Mouse (Mus musculus) T-helper 1 cell (primary cell): ENCODE results near the gene Rexo5.

Experiments used
- in situ Hi-C: fragments of 300-600 bp; cut with MboI, MseI; formaldehyde crosslinking; loops from one replicate; pipeline ENCODE4 v1.15.1; 2025; ENCODE audit warnings: high pct_unique_total_duplicates

Gene Rexo5

DNA sequence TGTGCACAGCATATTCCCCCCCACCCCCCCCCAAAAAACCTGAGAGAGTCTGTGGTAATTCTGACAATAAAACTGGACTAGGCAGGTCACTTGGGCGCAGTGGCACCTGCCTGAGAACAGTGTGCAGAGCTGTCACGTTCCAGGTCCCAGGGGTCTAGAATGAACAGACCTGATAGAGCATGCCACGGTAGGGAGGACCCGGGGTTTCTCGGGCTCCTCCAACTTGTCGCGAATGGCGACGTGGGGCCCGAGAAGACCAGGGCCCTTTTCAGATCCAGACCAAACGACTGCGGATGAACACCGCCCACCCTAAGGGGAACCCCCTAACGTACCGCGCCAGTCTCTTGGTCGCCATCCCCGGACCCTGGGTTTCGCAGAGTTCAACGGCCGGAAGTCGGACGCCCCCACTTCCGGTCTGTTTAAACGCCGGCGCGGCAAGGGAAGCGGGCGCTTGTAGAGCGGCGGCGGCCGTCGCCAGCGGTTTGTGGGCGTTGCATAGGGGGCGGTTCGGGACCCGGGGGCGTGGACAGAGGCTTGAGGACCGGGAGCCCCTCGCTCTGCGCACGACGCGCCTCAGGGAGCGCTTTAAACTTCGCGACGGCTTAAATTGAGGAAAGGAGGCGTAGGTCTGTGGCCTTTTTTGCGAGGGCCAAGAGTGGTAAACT is at the start of gene Rexo5, which contains the start of gene Eri2:
Gene Rexo5, plus strand, starts transcription at position 421 of the 665 bp plus-strand sequence.
Gene Eri2, minus strand, starts transcription at position 473 of the 665 bp plus-strand sequence.
- in situ Hi-C loops: no loop called here

DNA sequence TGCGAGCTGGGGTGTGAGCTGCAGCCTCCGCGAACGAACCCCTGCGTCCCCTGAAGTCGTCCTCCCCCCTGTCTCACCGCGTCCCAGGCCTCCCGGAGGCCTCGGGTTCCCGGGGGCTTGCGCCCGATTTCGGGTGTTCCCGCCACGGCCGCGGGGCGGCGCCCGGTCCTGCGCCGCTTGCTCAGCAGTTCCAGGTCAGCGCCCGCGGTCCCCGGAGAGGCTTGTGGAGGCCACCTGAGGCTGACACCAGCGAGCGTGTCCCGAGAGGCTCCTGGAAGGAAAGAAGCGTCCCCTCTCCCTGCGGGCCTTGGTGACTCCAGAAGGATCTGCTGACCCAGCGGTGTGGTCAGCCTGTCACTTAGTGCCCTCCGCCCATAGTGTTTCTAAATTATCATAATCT is 49.5 kb upstream of the Rexo5 start:
- in situ Hi-C loops: no loop called here

DNA sequence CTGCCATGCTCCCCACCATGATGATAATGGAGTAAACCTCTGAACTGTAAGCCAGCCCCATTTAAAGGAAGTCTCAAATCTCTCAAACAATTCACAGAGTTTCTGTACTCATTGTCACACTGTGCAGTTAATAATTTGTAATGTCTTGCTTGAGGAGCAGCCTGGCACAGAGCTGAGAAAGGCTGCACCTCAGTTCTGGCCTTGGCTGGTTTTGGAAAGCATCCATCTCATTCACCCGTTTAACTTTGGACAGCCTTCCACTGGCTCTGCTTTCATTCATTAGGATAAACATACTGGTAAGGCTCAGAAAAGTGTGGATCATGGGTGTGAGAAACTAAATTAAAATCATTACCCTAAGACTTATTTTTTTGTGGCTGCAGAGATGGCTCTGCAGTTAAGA is 47.9 kb upstream of the Rexo5 start:
- in situ Hi-C loops: no loop called here

DNA sequence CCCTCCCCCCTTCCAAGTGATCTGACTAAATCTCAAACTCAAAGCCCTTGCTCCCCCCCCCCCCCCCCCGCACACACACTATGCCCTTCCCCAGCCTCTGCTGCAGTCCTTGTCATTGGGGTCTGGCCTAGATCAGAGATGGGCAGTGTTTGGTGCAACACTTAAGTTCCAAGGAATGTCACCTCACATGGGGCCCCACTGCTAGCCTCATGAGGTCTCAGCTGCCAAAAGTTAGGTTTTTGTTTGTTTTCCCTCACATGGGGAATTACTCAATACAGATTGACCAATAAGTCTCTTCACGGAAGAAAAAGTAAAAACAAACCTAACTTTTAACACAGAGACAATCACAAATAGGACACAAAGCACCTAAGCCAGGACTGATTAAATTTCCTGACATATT is 45.0 kb upstream of the Rexo5 start:
- in situ Hi-C loops: no loop called here

DNA sequence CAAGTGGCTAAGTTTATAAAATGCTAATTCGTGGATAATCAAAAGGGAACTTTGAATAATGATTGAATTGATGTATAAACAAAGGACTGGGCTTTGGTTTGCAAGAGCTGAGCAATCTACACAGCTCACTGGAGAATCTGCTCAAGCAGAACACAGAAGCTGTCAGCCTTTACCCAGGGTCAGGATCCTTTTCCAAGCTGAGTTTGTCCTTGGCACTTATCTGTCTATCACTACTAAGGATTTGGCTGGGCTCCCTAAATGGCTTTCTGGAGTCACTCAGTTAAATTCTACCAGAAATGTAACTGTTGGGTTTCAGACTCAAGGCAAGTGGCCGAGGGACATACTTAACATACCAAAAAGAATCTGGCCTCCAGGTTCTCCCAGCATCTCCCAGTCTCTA is 43.9 kb upstream of the Rexo5 start:
- in situ Hi-C loops: no loop called here

DNA sequence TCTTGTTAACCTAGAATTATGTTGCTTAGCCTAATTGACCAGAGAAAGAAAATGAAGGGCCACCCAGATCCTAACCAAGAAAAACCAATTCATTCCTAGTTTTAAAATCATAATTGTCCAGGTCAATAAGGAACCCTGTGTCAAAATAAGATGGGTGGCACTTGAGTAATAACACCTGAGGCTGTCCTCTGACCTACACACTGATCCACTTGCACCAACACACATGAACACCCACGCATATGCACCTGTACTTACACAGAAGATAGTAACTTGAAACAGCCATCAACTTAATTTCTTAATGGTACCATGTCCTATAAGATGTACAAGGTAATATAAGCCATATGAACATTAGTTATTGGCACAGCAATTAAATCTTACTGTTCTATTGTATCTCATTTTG is 40.1 kb upstream of the Rexo5 start:
- in situ Hi-C loops: no loop called here

- in situ Hi-C loops: no loop called here
These were observed 33.3 kb upstream of the Rexo5 start, which contains the start of gene Acsm3 for GRCm38 (mm10) chr7:119760527-119760951. Acsm3 (plus strand) TSS chr7:119760923.

DNA sequence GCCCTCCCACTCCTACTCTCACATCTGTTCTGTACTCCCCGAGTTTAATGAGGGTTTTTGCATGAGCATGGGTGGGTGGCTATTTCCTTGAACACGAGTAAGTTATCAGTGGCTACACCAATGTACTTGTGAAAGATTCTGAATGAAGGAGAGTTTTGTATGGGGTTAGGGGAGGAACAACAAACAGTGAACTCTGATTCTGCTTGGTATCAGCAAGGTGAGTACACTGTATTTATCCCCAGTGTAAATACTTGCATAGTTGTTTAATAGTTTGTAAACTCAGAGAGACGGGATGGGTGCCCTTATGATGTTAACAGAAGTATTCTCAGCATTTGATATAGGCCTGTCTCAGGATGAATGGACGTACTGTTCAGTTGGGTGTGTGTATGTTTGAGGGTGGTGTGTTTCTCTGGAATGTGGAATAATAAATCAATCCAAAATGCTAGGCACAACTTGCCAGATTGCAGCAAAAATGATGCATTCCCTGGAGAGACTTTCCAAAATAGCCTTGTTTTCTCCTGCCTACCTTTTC is 31.6 kb upstream of the Rexo5 start:
- in situ Hi-C loops: no loop called here

DNA sequence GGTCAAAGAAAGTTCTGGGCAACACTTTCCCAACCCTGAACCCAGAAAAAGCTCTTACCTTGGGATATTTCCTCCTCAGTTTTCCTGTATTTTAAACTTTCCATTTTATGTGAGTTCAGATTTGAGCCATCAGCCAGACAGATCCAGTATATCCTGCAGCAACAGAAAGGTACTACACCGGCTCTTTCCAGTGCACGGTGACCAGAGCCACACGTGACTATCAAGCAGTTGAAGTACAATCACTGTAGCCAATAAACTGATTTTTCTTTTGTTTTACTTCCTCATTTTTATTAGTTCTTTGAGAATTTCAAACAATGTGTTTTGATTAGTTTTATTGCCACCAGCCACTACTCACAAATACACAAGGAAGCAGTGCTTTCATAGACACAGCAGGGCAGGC is 29.4 kb upstream of the Rexo5 start:
- in situ Hi-C loops: no loop called here

- in situ Hi-C loops: no loop called here
These were observed 26.8 kb upstream of the Rexo5 start for GRCm38 (mm10) chr7:119766996-119767395.

DNA sequence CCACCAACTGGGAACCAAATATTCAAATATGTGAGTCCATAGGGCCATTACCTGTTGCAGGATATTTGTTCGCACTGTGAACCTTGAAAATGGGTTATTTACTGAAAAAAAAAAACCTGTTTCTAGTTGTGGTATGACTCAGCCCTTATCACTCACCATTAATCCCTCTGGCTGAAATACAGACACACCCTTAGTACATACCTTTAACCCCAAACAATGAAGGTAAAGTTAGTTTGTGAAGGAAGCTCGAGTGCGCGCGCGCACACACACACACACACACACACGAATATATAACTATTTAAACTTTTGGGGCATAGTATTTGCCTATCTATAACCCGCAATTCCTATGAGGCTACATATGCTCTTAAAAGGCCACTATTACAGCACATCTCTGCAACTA is 23.9 kb upstream of the Rexo5 start:
- in situ Hi-C loops: no loop called here

GRCm38 (mm10) chr7:119783453-119783852 is 10.4 kb upstream of the Rexo5 start:
- in situ Hi-C loops: no loop called here

DNA sequence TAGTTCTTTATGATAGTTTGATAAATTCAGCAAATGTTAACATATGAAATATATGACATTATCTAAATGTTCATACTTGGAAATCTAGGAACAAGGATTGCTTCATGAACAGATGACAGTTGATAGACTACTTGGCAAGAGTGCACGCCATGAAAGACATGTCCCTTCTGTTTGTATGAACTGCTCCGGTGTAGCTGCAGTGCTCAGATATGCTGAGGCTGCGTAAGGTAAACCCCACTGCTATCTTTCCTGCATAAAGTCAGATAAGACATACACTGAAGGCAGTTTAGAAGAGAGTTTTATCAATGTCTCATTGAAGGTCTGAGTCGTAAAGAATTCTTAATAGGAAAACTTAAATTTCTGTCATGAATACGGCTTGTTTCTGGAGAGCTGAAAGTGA is 8.9 kb upstream of the Rexo5 start:
- in situ Hi-C loops: no loop called here

- in situ Hi-C loops: no loop called here
These were observed 4.8 kb upstream of the Rexo5 start for GRCm38 (mm10) chr7:119789024-119789423.

GRCm38 (mm10) chr7:119794251-119794638 is 439 bp downstream of the Rexo5 start:
- in situ Hi-C loops: no loop called here

GRCm38 (mm10) chr7:119795311-119795710 is 1.5 kb downstream of the Rexo5 start:
- in situ Hi-C loops: no loop called here

GRCm38 (mm10) chr7:119800488-119800887 is 6.7 kb downstream of the Rexo5 start:
- in situ Hi-C loops: no loop called here

DNA sequence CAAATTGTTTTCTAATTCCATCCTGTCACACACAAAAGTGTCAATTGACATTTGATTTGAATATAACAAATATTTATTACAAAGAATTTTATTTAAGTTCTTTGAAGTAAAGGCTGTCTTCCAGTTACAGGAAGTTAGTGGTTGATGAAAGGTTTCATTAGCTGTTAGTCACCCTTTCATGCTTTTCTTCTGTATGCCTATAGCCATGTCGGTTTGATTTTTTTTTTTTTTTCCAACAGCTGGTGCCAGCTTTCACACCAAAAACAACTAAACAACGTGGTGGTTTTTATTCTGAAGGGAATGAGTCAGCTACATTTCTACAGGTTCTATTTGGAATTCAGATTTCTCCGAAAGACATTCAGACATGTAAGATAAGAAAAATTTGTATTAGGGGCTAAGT is 7.2 kb downstream of the Rexo5 start:
- in situ Hi-C loops: no loop called here

DNA sequence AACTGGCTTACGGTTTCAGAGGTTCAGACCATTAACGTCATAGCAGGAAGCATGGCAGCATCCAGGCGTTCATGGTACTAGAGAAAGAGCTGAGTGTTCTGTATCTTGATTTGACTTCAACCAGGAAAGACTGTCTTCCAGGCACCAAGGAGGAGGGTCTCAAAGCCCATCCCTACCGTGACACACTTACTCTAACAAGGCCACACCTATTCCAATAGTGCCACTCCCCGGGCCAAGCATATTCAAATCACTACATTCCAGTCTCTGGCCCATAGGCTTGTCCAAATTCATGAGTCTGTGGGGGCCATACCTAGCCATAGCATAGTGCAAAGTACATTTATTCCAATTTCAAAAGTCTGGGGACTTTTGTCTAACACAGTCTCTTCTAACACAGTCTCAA is 13.6 kb downstream of the Rexo5 start:
- in situ Hi-C loops: no loop called here

DNA sequence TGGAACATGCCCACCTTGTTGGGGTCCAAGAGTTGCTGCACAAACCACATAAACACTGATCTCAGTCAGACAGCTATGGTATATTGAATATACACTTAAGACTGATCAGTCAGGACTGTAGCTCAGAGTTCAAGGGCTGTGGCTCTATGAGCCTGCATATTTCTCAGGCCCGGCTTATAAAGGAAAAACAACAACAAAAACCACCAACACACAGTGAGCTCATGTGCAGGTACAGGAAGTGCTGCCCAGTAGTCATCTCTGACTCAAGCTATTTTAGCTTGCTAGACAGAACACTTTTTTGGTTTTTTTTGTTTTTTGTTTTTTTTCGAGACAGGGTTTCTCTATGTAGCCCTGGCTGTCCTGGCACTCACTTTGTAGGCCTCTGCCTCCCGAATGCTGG is 14.9 kb downstream of the Rexo5 start:
- in situ Hi-C loops: no loop called here

GRCm38 (mm10) chr7:119835371-119835770 is 41.6 kb downstream of the Rexo5 start:
- in situ Hi-C loops: no loop called here

DNA sequence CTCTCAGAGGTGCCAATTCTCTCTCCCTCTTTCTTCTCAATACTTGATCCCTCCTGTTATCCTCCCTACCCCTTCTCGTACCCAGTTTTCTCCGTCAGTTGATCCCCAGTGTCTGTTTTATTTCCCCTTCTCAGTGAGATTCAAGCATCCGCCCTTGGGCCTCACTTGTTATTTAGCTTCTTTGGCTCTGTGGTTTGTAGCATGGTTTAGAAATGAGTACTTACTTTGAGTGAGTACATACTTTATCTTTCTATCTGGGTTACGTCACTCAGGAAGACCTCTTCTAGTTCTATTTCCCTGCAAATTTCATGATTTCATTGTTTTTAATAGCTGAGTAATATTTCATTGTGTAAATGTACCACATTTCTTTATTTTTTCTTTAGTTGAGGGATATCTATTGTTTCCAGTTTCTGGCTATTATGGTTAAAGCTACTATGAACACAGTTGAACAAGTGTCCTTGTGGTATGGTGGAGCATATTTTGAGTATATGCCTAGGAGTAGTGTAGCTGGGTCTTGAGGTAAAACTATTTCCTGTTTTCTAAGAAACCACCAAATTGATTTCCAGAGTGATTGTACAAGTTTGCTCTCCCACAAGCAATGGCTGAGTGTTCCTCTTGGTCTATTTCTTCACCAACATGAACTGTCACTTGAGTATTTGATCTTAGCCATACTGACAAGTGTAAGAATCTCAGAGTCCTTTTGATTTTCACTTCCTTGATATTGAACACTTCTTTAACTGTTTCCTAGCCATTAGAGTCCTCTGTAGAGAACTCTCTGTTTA is 42.4 kb downstream of the Rexo5 start:
- in situ Hi-C loops: no loop called here
